Mouse (Mus musculus): ENCODE measurements around the gene Ccl3.

- TF ChIP-seq POLR2AphosphoS2 (IDR thresholded peaks at IDR 0.05; ENCODE audit: low read depth, low read length): no peak
- TF ChIP-seq MAFK (IDR thresholded peaks at IDR 0.05; ENCODE audit: insufficient replicate concordance, low read length): no peak
- TF ChIP-seq CHD2 (IDR thresholded peaks at IDR 0.05; ENCODE audit: low read length): no peak
- no peak for TF ChIP-seq USF1 (IDR thresholded peaks at IDR 0.05; ENCODE audit: low read depth, low read length)
- TF ChIP-seq CTCF (conservative IDR thresholded peaks at IDR 0.05 in 1 of 2, IDR thresholded peaks at IDR 0.05 in 1 of 2; ENCODE audit: low read depth in 2 of 2, low read length in 2 of 2): no peak
- no peak for TF ChIP-seq RAD21 (IDR thresholded peaks at IDR 0.05; ENCODE audit: low read depth, low read length)
- TF ChIP-seq MAX (IDR thresholded peaks at IDR 0.05; ENCODE audit: low read length): no peak
- no peak for TF ChIP-seq POLR2A (IDR thresholded peaks at IDR 0.05; ENCODE audit: low read depth, low read length)
- no peak for TF ChIP-seq CHD1 (IDR thresholded peaks at IDR 0.05; ENCODE audit: low read depth, low read length)
- no peak for TF ChIP-seq BHLHE40 (IDR thresholded peaks at IDR 0.05; ENCODE audit: low read depth, low read length)
- TF ChIP-seq TCF12 (IDR thresholded peaks at IDR 0.05; ENCODE audit: low read depth, low read length): no peak
- TF ChIP-seq EP300 (IDR thresholded peaks at IDR 0.05; ENCODE audit: low read length): no peak
- no peak for TF ChIP-seq MXI1 (IDR thresholded peaks at IDR 0.05; ENCODE audit: low read depth, low read length)
- no peak for TF ChIP-seq IRF4 (IDR thresholded peaks at IDR 0.05; ENCODE audit: low read depth, low read length)
Observed at GRCm38 (mm10) chr11:83598991-83599390, 50.2 kb downstream of the Ccl3 start.
